Mouse (Mus musculus) intestine, embryonic 14.5 days (tissue): ENCODE data around the gene Insm1. TPM values are rescaled to one million over a fixed set of nuclear protein-coding genes. Genes with fewer than 3 reads are reported as not detected.

Source experiments
- ATAC-seq: fragments of 200-750 bp; cut with Nextera tagmentation; replicated peaks from 2 replicates; pipeline ENCODE4 v1.8.0; 2017; ENCODE audit warnings: low read depth, moderate number of reproducible peaks, moderate TSS enrichment, moderate library complexity; ENCODE audit not compliant: low FRiP score, low TSS enrichment
- DNase-seq: peaks from one replicate; pipeline ENCODE4 v3.0.0-alpha.2; 2018; ENCODE audit warnings: low spot score
- H3K27ac ChIP-seq: fragments of 300-500 bp; sonication (generic); 2 replicates; pipeline ENCODE4 v1.5.1; 2014; ENCODE audit warnings: low read depth, mild to moderate bottlenecking, control low read depth
- H3K27me3 ChIP-seq: fragments of 300-500 bp; sonication (generic); replicated peaks from 2 replicates; pipeline ENCODE4 v1.6.1; 2014; ENCODE audit warnings: low read length, control low read depth; ENCODE audit not compliant: control insufficient read depth, insufficient read depth
- H3K36me3 ChIP-seq: fragments of 300-500 bp; sonication (generic); 2 replicates; pipeline ENCODE4 v1.6.1; 2014; ENCODE audit warnings: low read length, control low read depth; ENCODE audit not compliant: control insufficient read depth, insufficient read depth
- H3K4me1 ChIP-seq: fragments of 300-500 bp; sonication (generic); replicated peaks from 2 replicates; pipeline ENCODE4 v1.6.1; 2014; ENCODE audit warnings: low read length, control low read depth, mixed read lengths; ENCODE audit not compliant: control insufficient read depth, insufficient read depth
- H3K4me2 ChIP-seq: fragments of 300-500 bp; sonication (generic); 2 replicates; pipeline ENCODE4 v1.6.1; 2014; ENCODE audit warnings: low read length
- H3K4me3 ChIP-seq: fragments of 300-500 bp; sonication (generic); 2 replicates; pipeline ENCODE4 v1.5.1; 2014; ENCODE audit warnings: low read depth, low read length, control low read depth, mixed read lengths
- H3K9ac ChIP-seq: fragments of 300-500 bp; sonication (generic); 2 replicates; pipeline ENCODE4 v1.6.1; 2014; ENCODE audit warnings: mild to moderate bottlenecking, low read length
- H3K9me3 ChIP-seq: fragments of 300-500 bp; sonication (generic); 2 replicates; pipeline ENCODE4 v1.6.1; 2016; ENCODE audit warnings: low read length, control low read depth; ENCODE audit not compliant: control insufficient read depth
- WGBS: fragments of 180-500 bp; shearing (Covaris S2); extraction: QIAGEN DNeasy Blood & Tissue Kit; methylation state at CpG from one replicate; pipeline ENCODE4 v1.1.7; 2014; 5-methylcytosine and 5-hydroxymethylcytosine counted together
- polyA plus RNA-seq: library from polyadenylated mRNA; unstranded; fragments of >200 nt; fragmentation: Nextera tagmentation; extraction: Ambion mirVana; gene quantifications from 2 replicates; pipeline ENCODE4 v1.2.1, GENCODE M21; 2014

Insm1 gene
- polyA plus RNA-seq, 1 experiment from 2014 or later, result 1.8 TPM

DNA sequence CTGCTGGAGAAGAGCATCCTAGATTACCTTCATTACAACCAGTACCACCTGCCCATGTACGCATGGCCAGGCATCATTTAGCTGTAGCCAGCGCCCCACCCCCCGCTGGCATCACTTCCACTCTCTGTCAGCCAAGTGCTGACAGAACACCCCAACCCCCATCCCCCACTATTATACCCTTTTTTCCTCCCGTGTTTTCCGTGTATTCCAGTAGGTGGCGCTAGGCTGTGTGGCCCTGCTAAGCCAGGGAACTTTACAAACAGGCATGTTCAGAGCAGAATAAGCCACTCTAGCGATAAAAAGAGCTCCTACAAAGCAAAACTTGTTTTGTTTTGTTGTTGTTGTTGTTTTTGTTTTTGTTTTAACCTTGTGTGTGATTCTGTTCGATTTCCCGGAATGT lies 7.0 kb upstream of the Insm1 start:
- 3% methylated on average over 9 of the region's 9 CpGs for WGBS

DNA sequence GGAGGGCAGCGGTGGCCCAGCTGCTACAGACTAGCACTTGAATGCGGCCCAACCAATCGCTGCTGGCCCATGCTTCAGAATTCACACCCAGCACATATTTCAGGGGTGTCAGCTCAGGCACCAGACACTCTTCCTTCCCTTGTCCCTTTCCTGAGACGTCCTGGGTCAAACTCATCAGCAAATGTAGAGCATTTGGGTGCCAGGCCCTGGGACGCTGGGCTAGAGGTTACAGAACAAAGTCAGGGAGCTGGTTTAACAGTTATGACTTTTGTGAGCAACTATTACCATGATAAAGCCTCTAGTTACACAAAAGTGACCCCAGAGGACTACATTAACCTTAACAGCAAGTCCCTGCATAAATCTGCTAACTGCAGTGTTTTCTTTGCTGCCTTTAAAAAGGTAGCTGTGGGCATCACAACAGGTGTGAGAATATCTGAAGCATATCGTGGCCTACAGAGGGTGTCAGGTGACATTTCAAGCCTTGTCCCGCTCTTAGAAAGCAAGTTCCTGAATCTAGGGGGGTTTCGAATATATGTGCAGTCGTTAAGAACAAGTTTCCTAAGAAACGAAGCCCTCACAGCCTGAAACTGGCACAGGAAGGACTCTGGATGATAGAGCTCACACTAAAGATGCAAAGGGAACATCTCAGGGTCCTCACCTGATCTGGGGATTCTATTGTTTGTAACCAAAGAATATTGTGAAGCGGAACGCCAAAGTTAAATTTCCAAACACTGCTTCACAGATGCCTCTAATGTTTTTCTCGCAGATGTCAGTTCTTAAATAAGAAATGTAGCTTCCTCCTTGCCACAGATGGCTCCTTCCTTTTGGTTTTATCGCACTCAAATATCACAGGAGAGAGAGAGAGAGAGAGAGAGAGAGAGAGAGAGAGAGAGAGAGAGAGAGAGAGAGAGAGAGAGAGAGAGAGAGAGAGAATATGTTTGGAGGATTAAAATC lies 5.3 kb upstream of the Insm1 start:
- H3K4me3 ChIP-seq, result no peak overlapping the region
- WGBS, result 15% methylated on average over 14 of the region's 14 CpGs
- H3K9me3 ChIP-seq, result no peaks in the 10 kb centered on the region
- H3K4me1 ChIP-seq, result peaks cover 10% of the 10 kb centered on the region
- no peak overlapping the region for H3K4me2 ChIP-seq
- no peak overlapping the region for H3K27ac ChIP-seq
- H3K9ac ChIP-seq, result no peak overlapping the region
- no peak for DNase-seq
- peaks cover 66% of the 10 kb centered on the region for H3K27me3 ChIP-seq
- H3K36me3 ChIP-seq, result no peaks in the 10 kb centered on the region
- no peak for ATAC-seq

More for the DNA sequence above, 7.0 kb upstream of the Insm1 start:
- no peak overlapping the region for H3K4me2 ChIP-seq
- peaks cover 4% of the 10 kb centered on the region; the same call in 1 of the 2 replicates for H3K4me1 ChIP-seq
- ATAC-seq (no peak; the same call in 1 of the 2 replicates), DNase-seq (peak; percentile 60)
- no peak overlapping the region for H3K27ac ChIP-seq
- H3K9ac ChIP-seq, result no peak overlapping the region
- H3K36me3 ChIP-seq, result no peaks in the 10 kb centered on the region
- H3K4me3 ChIP-seq, result no peak overlapping the region
- no peaks in the 10 kb centered on the region for H3K9me3 ChIP-seq
- H3K27me3 ChIP-seq, result peaks cover 50% of the 10 kb centered on the region

DNA sequence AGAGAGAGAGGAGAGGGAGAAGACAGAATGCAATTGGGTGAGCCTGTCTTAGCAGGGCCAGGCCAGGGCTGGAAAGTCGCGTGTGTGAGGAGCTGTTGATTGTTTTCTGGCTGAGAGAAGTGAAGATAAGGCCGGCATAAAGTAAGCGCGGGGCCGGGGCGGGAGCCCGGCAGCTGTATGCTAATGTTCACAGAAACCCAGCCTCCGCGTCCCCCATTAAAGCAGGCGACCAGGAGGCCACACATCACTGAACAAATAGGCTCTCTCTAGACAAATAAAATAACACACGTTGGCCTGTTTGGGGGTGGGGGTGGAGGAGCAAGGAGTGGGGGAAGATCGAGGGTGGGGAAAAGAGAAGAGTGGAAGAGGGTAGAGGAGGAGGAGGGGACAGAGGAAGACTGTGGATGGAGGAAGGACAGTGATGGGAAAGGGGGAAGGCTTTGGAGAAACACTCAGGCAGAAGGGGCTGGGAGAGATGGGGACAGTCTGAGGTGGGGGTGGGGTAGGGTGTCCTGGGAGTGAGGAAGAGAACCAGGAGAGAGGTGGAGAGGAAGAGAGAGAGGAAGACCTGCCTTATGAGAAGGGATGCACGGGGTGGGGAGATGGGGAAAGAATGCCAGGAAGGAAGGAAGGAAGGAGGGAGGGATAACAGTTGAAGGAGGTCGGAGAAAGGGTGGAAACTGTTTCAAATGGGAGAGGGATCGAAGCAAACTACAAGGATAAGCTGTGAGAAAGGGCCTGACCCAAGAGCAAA lies 4.3 kb upstream of the Insm1 start:
- Histone ChIP-seq H3K27ac (no peak overlapping the region), H3K4me1 (peaks cover 18% of the 10 kb centered on the region), H3K9me3 (no peaks in the 10 kb centered on the region), H3K4me2 (no peak overlapping the region), H3K9ac (no peak overlapping the region), H3K4me3 (no peak overlapping the region; the same call in 1 of the 2 replicates), H3K27me3 (peaks cover 76% of the 10 kb centered on the region), H3K36me3 (no peaks in the 10 kb centered on the region)
- WGBS, result 3% methylated on average over 16 of the region's 16 CpGs
- 0 out of 2 replicates have a peak, but pooled peaks have one; percentile 4 for ATAC-seq
- DNase-seq, result peak; percentile 63

DNA sequence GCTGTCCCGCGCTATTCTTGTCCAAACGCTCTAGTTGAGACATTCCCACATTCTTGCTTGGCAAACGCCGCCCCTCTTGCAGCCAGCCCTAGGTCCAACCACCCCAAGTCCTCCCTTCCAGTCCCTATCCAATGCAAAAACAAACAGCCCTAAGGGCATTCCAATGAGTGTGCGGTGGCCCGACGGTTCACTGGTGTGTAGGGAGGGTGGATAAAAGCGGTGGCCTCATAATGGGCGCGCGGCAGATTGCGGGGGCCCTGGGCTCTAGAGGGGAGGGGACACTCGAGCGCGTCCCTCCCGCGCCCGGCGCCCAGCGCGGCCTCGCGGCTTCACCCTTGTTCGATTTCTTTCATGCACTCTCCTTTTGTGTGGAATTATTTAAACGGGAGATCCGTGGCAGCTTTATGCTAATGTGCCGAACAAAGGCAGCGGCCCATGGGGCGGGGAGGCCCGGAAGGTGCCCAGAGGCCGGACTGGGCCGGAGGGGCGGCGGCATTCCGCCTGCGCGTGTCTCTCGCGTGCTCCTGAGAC lies 3.5 kb upstream of the Insm1 start:
- ATAC-seq (no peak), DNase-seq (peak; percentile 58)
- no peaks in the 10 kb centered on the region for H3K9me3 ChIP-seq
- H3K27me3 ChIP-seq, result peaks cover 81% of the 10 kb centered on the region
- H3K9ac ChIP-seq, result no peak overlapping the region
- no peak overlapping the region for H3K27ac ChIP-seq
- 1% methylated on average over 40 of the region's 40 CpGs for WGBS
- H3K4me2 ChIP-seq, result peak overlapping the region; percentile 35
- H3K4me3 ChIP-seq, result peak overlapping the region; percentile 22
- no peaks in the 10 kb centered on the region for H3K36me3 ChIP-seq
- peaks cover 20% of the 10 kb centered on the region for H3K4me1 ChIP-seq

DNA sequence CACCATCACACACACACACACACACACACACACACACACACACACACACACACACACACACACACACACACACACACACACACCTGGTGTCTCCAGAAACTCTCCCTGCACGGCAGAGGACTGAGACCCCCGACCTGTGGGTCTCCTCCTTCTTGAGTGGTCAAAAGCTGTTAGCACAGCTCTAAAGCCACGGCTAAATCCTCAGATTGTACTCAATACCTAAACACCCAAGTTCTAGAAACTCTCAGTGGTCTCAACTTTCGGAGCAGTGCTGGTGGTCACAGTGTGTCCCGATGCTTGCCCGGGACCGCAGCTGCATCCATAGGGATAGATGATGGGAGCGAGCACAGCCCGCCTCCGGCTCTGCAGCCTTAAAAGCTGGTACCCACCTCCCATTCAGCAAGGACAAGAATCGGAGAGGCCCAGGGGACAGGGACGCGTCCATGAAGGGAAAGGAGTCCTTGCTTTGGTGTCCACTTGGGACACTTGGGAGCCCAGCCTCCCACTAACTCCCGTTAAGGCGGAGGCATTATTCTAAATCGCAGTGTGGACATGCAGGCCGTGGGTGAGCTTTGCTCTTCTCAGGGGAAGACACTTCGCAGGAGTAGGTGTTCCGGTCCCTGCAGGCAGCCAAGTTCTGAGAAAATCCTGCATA lies 2.7 kb upstream of the Insm1 start:
- peak; percentile 73 for DNase-seq
- H3K36me3 ChIP-seq, result no peaks in the 10 kb centered on the region
- H3K9me3 ChIP-seq, result no peaks in the 10 kb centered on the region
- no peak overlapping the region for H3K4me3 ChIP-seq
- ATAC-seq, result no peak
- no peak overlapping the region for H3K27ac ChIP-seq
- no peak overlapping the region for H3K4me2 ChIP-seq
- peaks cover 88% of the 10 kb centered on the region for H3K27me3 ChIP-seq
- 4% methylated on average over 19 of the region's 19 CpGs for WGBS
- no peak overlapping the region for H3K9ac ChIP-seq
- peaks cover 23% of the 10 kb centered on the region for H3K4me1 ChIP-seq

DNA sequence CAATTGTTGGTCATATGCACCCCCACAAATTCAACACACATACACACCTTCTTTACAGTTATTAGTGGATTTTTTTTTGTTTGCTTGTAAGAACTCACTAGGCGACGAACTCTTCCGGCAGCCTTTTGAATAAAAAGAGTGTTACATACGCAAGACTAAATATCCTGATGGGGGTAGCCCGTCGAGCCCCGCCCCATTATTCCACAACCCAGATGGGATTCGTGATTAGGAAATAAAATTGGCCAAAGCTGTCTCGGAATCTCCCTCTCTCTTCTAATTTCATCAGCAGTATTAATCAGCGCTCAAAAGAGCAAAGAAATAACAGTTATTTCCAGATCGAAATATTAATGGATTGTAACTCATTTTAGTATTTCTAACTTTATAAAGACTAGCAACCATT lies 1.9 kb upstream of the Insm1 start:
- Histone ChIP-seq H3K27me3 (peaks cover 95% of the 10 kb centered on the region), H3K4me3 (no peak overlapping the region), H3K9ac (no peak overlapping the region), H3K27ac (no peak overlapping the region), H3K9me3 (no peaks in the 10 kb centered on the region), H3K36me3 (no peaks in the 10 kb centered on the region), H3K4me2 (no peak overlapping the region), H3K4me1 (peaks cover 23% of the 10 kb centered on the region)
- ATAC-seq (no peak), DNase-seq (no peak)
- 12% methylated on average over 11 of the region's 11 CpGs for WGBS

DNA sequence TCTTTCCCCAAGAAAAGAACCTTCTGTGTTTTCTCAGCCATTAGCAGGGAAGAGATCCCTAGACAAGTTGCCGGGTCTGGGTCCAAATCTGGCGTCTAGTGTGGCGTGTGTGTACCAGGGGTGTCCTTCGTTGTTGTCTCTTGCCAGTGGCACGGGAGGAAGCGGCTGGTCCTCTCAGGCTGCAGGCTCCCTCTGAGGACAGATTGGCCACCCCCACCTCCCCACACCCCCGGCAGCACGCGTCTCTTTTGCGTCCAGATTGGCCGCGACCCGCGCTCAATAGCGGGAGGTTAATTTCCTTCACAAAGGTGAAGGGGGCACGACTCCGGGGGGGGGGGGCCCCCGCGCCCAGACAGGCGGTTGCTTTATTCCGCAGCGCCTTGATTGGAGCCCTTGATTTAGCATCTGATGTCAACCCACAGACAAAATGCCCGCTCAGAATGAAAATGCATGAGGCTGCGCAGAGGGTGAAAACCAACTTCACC lies 1.1 kb upstream of the Insm1 start:
- WGBS, result 1% methylated on average over 24 of the region's 24 CpGs
- peak overlapping the region; percentile 50; the same call in 1 of the 2 replicates for H3K4me3 ChIP-seq
- no peak for ATAC-seq
- peaks cover 96% of the 10 kb centered on the region for H3K27me3 ChIP-seq
- no peaks in the 10 kb centered on the region for H3K9me3 ChIP-seq
- no peak overlapping the region for H3K9ac ChIP-seq
- peak; percentile 59 for DNase-seq
- no peaks in the 10 kb centered on the region for H3K36me3 ChIP-seq
- H3K4me1 ChIP-seq, result peaks cover 23% of the 10 kb centered on the region
- no peak overlapping the region for H3K27ac ChIP-seq
- peak overlapping the region; percentile 94; the same call in 1 of the 2 replicates for H3K4me2 ChIP-seq

DNA sequence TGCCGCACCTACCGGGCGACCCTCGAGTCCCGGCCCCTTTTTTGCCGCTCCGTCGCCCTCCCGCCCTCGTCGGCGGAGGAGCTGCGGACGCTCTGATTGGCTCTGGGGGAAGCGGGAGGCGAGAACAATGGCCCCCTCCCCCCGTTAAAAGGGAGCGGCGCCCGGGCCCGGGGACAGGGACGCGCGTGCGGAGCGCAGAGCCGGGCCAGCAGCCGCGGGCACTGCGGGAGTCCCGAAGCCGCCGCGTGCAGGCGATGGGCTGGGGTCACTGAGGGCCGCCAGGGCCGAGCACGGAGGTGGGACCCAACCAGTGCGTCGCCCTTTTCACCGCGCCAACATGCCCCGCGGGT lies 183 bp downstream of the Insm1 start:
- peak overlapping the region; percentile 94 for H3K4me2 ChIP-seq
- peaks cover 99% of the 10 kb centered on the region for H3K27me3 ChIP-seq
- peak overlapping the region; percentile 50 for H3K4me3 ChIP-seq
- H3K9ac ChIP-seq, result peak overlapping the region; percentile 30; the same call in 1 of the 2 replicates
- peaks cover 23% of the 10 kb centered on the region for H3K4me1 ChIP-seq
- ATAC-seq (peak; percentile 73), DNase-seq (no peak)
- no peaks in the 10 kb centered on the region for H3K9me3 ChIP-seq
- H3K27ac ChIP-seq, result no peak overlapping the region
- WGBS, result under 1% methylated on average over 35 of the region's 44 CpGs
- H3K36me3 ChIP-seq, result no peaks in the 10 kb centered on the region
